Mouse (Mus musculus) small intestine, adult 2 months (tissue): ENCODE measurements around the gene Castor2.

Experiments
- CTCF ChIP-seq: fragments of 200-500 bp; IDR thresholded peaks from 2 replicates; pipeline ENCODE4 v1.5.1; 2012; ENCODE audit warnings: low read depth, mild to moderate bottlenecking, control low read depth, inconsistent platforms, low read length, moderate library complexity, mixed read lengths; ENCODE audit not compliant: insufficient replicate concordance, insufficient read length; ENCODE audit errors: extremely low read depth
- POLR2A ChIP-seq: fragments of 200-500 bp; IDR thresholded peaks from 2 replicates; pipeline ENCODE4 v1.6.1; 2012; ENCODE audit warnings: low read depth, mild to moderate bottlenecking, control low read depth, inconsistent platforms, low read length, moderate library complexity

DNA sequence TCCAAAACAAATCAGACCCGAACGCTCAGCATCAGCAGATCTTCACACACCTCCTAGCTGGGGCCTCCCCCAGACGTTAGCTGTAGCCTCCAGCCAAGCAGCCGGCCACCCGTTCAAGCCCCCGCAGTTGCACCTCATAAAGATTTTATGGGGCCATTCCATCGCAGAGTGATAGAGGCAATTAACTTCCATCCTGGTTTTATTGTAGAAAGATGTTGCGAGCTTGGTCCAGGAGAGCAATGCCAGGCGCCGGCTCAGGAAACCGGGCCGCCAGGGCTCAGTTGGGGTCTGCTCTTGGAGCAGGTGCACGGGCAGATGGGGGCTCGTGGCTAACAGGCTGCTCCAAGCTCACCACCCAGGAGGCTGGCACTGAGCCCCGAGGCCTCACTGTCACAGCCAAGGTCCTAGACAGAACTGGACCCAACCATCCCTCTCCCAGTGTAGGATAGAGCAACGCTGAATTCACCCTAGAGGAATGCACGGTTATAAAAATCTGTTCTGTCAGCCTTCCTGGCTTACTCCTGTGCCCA lies 25.9 kb upstream of the Castor2 start:
- TF ChIP-seq CTCF: no peak
- no peak for TF ChIP-seq POLR2A
